Mouse (Mus musculus): ENCODE measurements around the gene Mgea5. TPM values are rescaled to one million over a fixed set of nuclear protein-coding genes. Genes with fewer than 3 reads are reported as not detected.

Gene Mgea5
- polyA plus RNA-seq, 1 experiment from 2014 or later: 76.5 TPM

DNA sequence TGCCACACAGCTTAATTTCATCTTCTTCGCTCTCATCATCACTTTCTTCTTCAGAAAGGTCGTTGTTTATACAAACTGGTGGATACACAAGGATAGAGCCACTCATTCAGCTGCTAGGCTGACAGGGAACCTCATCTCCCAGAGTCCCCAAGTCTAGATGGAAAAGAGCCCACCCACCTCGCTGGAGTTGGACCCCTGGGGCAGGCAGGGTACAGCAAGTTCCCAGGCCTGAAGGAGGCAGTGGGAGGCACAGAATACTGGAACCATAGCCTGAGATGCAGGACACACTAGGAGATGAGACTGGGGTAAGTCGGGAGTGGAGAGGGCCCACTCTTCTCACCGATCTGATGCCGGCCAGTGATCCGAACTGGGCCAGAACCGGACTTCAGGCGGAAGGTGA is 35.4 kb downstream of the Mgea5 start:
- H3K4me1 ChIP-seq (ENCODE audit: control insufficient read depth, insufficient read depth, low read length): peaks cover 17% of the 10 kb centered on the region
- no peak overlapping the region; the same call in 1 of the 2 replicates for H3K4me3 ChIP-seq (ENCODE audit: low read depth, low read length)
- H3K9me3 ChIP-seq (replicated peaks; ENCODE audit: control insufficient read depth, low read length, poor library complexity, severe bottlenecking): no peaks in the 10 kb centered on the region
- ATAC-seq: no peak
- no peak overlapping the region for H3K27ac ChIP-seq (ENCODE audit: low read length)
- no peak overlapping the region for H3K9ac ChIP-seq (ENCODE audit: low read depth, low read length)
- peak overlapping the region; percentile 96 for H3K4me2 ChIP-seq (ENCODE audit: low read length)
- H3K27me3 ChIP-seq (ENCODE audit: control insufficient read depth, insufficient read depth, low read depth, low read length): peaks cover 33% of the 10 kb centered on the region
- H3K36me3 ChIP-seq (ENCODE audit: control insufficient read depth, insufficient read depth, low read length): no peaks in the 10 kb centered on the region; the same call in 1 of the 2 replicates
- WGBS: 56% methylated on average over 9 of the region's 9 CpGs

DNA sequence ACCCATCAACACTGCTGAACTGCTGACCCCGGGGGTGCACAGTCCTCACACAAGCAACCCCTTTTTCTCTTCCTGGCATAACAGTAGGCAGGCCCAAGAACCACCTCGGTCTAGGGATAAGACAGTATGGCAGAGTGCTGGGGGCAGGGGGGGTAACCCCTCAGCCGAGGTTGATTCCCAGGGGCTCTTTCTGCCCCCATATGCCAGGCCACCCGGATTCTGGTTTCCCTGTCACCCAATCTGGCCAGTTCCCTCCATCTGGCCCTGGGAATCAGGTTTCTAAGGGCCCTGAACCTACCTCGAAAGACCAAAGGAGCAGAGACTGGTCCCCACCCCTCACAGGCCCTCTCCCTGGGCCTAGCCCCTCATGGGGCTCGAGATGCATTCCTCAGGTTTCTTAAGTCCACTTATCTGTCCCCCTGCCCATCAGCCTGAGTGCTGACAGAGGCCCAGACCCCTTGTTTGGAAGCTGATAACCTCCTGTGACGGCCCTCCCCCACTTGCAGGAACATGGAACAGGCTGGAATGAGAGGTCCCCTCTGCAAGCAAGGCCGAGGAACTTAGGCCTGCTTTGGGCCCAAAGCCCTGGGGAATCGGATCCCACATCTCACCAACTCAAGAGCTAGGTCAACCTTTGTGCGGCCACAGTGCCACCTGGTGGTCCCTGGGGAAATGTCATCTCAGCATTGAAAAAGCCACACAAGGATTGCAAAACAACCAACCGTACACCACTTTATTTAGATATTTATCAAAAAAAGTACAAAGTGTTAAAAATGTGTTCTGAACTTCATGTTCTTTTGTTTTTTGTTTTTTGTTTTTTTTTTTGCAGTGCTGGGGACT is 36.4 kb downstream of the Mgea5 start:
- Histone ChIP-seq H3K4me2 (ENCODE audit: low read length) (no peak overlapping the region), H3K4me3 (ENCODE audit: low read depth, low read length) (no peak overlapping the region), H3K27me3 (ENCODE audit: control insufficient read depth, insufficient read depth, low read depth, low read length) (peaks cover 33% of the 10 kb centered on the region), H3K27ac (ENCODE audit: low read length) (no peak overlapping the region), H3K36me3 (ENCODE audit: control insufficient read depth, insufficient read depth, low read length) (no peaks in the 10 kb centered on the region), H3K9ac (ENCODE audit: low read depth, low read length) (no peak overlapping the region), H3K4me1 (ENCODE audit: control insufficient read depth, insufficient read depth, low read length) (peaks cover 25% of the 10 kb centered on the region), H3K9me3 (replicated peaks; ENCODE audit: control insufficient read depth, low read length, poor library complexity, severe bottlenecking) (no peaks in the 10 kb centered on the region)
- ATAC-seq: no peak
- 36% methylated on average over 11 of the region's 11 CpGs for WGBS

DNA sequence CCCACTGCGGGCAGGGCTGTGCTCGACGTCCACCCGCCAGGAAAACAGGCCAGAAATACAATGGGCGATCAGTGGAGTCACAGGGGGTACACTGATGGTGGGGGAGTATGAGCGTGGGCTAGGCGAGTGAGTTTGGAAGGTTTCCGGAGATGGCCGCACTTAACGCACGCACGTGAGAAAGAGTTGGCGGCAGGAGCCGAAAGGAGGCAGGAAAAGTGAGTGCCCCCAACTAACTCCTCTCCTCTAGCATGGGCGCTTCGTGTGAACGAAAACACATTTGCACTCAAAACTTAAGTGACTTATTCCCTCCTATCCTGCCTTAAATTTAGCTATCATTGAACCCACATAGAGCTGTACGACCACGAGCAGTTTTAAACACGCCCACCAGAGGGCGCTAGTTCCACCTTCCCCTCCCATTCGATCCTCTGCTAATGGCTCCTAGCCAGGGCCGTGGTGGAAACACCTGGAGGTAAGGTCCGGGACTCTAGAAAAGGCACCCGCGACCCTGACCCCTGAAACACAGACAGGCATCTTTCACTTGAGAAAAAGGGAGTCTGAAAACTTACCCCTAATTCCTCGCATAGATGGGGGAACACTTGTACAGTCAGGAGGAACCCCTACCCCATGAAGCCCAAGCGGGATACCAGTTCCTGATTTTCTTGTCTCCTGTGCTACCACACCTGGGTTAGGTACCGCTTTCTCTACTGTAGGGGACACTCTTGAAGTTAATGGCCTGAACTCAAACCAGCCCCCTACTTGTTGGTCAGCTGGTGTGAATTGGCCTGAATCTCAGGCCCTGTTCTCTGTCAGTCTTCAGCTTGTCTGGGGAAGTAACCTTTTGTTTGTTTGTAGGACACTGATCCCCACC is 37.2 kb downstream of the Mgea5 start:
- no peak overlapping the region for H3K27ac ChIP-seq (ENCODE audit: low read length)
- peaks cover 26% of the 10 kb centered on the region for H3K4me1 ChIP-seq (ENCODE audit: control insufficient read depth, insufficient read depth, low read length)
- H3K4me2 ChIP-seq (ENCODE audit: low read length): no peak overlapping the region
- H3K4me3 ChIP-seq (ENCODE audit: low read depth, low read length): no peak overlapping the region
- no peaks in the 10 kb centered on the region for H3K9me3 ChIP-seq (replicated peaks; ENCODE audit: control insufficient read depth, low read length, poor library complexity, severe bottlenecking)
- WGBS: 10% methylated on average over 29 of the region's 29 CpGs
- no peaks in the 10 kb centered on the region for H3K36me3 ChIP-seq (ENCODE audit: control insufficient read depth, insufficient read depth, low read length)
- H3K9ac ChIP-seq (ENCODE audit: low read depth, low read length): no peak overlapping the region
- no peak for ATAC-seq
- H3K27me3 ChIP-seq (ENCODE audit: control insufficient read depth, insufficient read depth, low read depth, low read length): peaks cover 39% of the 10 kb centered on the region

DNA sequence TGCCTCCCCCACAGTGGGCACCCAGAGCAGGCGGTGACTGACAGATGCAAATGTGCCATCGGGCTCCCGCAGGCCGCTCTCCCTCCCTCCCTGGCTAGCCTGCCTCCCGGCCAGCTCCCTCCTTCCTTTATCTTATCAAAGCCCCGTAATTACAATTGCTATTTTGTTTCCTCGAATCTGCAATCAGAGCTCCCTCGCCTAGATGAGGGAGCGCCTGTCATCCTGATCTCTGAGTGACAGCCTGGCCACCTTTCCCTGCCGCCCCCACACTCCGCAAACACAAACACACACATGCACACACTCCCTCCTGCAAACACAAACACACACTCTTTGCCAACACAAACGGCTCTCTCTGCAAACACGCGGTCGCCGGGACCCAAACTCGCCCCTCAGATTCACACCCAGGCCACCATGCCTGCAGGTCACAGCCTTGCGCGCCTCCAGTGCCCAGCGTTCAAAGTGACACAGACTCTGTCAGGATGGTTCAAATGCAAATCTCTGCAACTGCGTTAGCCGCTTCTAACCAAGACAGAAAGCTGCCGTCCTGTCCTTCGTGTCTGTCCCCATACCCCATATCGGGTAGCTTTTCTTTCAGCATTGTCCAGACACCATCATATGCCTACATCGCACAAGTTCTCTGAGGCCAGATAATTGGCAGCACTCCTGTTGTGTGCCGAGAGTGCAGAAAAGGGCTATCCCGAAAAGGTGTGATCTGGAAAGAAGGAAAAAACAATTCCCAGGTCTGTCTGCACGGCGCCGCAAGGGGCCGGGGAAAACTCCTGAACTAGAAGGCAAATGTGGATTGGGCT is 38.1 kb downstream of the Mgea5 start:
- no peak overlapping the region for H3K4me3 ChIP-seq (ENCODE audit: low read depth, low read length)

DNA sequence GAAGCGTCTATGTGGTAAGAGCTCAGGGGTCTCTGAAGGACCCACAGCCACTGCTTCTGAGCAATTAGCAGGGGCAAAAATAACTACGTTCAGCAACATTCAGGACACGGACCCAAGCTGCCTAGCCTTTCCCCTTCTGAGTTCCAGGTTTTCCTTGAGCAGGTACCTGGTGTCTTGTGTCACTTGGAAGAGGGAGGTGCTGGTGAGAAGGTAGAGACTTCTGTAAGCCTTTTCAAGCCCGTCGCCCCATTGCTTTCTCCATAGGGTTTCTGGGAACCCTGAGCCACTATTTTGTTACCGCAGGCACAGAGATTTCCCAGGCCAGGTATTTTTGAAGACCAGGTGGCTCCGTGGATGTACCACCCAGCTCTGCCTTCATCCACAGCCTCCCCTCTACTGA is 40.0 kb downstream of the Mgea5 start:
- Histone ChIP-seq H3K4me3 (ENCODE audit: low read depth, low read length) (no peak overlapping the region), H3K27ac (ENCODE audit: low read length) (no peak overlapping the region), H3K9me3 (replicated peaks; ENCODE audit: control insufficient read depth, low read length, poor library complexity, severe bottlenecking) (no peaks in the 10 kb centered on the region), H3K4me2 (ENCODE audit: low read length) (no peak overlapping the region), H3K4me1 (ENCODE audit: control insufficient read depth, insufficient read depth, low read length) (peaks cover 19% of the 10 kb centered on the region), H3K36me3 (ENCODE audit: control insufficient read depth, insufficient read depth, low read length) (no peaks in the 10 kb centered on the region), H3K9ac (ENCODE audit: low read depth, low read length) (no peak overlapping the region), H3K27me3 (ENCODE audit: control insufficient read depth, insufficient read depth, low read depth, low read length) (peaks cover 58% of the 10 kb centered on the region)
- 23% methylated on average over 7 of the region's 7 CpGs for WGBS
- ATAC-seq: no peak

More for the DNA sequence above, 38.1 kb downstream of the Mgea5 start:
- ATAC-seq: no peak
- peaks cover 26% of the 10 kb centered on the region for H3K4me1 ChIP-seq (ENCODE audit: control insufficient read depth, insufficient read depth, low read length)
- H3K9me3 ChIP-seq (replicated peaks; ENCODE audit: control insufficient read depth, low read length, poor library complexity, severe bottlenecking): no peaks in the 10 kb centered on the region
- peaks cover 44% of the 10 kb centered on the region for H3K27me3 ChIP-seq (ENCODE audit: control insufficient read depth, insufficient read depth, low read depth, low read length)
- 3% methylated on average over 32 of the region's 32 CpGs for WGBS
- H3K4me2 ChIP-seq (ENCODE audit: low read length): no peak overlapping the region
- H3K27ac ChIP-seq (ENCODE audit: low read length): no peak overlapping the region
- H3K36me3 ChIP-seq (ENCODE audit: control insufficient read depth, insufficient read depth, low read length): no peaks in the 10 kb centered on the region
- no peak overlapping the region for H3K9ac ChIP-seq (ENCODE audit: low read depth, low read length)

DNA sequence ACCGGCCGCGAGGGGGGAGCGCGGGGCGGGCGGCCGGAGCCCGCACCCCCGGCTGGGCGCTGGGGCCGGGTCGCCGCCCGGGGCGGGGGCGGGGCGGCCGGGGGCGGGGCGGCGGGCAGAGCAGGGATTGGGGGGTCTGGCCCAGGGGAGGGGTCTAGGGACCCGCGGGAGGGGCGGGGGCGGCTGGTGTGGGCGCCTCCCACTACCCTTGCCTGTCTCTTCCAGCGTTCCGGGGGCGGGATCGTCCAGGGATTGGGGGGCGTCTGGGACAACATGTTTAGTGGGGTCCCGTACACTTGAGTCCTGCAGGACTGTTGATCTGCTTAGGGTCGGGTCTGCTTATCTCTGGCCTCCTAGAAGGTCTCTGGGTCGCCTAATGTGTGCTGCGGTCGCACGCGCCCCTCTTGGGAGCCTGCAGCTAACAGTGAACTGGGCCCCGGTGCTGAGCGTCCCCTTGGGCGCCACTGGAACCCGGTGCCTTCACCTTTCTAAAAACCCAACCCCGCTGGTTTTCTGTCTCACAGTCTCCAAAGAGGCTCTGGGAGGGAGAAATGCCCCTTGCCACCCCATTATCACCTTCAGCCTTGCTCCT is 40.6 kb downstream of the Mgea5 start:
- 1% methylated on average over 22 of the region's 44 CpGs for WGBS
- Histone ChIP-seq H3K4me3 (ENCODE audit: low read depth, low read length) (peak overlapping the region; percentile 38), H3K27ac (ENCODE audit: low read length) (no peak overlapping the region), H3K36me3 (ENCODE audit: control insufficient read depth, insufficient read depth, low read length) (no peaks in the 10 kb centered on the region), H3K27me3 (ENCODE audit: control insufficient read depth, insufficient read depth, low read depth, low read length) (peaks cover 63% of the 10 kb centered on the region), H3K9me3 (replicated peaks; ENCODE audit: control insufficient read depth, low read length, poor library complexity, severe bottlenecking) (no peaks in the 10 kb centered on the region), H3K9ac (ENCODE audit: low read depth, low read length) (peak overlapping the region; percentile 43; the same call in 1 of the 2 replicates), H3K4me2 (ENCODE audit: low read length) (peak overlapping the region; percentile 66), H3K4me1 (ENCODE audit: control insufficient read depth, insufficient read depth, low read length) (peaks cover 13% of the 10 kb centered on the region)
- ATAC-seq: no peak

DNA sequence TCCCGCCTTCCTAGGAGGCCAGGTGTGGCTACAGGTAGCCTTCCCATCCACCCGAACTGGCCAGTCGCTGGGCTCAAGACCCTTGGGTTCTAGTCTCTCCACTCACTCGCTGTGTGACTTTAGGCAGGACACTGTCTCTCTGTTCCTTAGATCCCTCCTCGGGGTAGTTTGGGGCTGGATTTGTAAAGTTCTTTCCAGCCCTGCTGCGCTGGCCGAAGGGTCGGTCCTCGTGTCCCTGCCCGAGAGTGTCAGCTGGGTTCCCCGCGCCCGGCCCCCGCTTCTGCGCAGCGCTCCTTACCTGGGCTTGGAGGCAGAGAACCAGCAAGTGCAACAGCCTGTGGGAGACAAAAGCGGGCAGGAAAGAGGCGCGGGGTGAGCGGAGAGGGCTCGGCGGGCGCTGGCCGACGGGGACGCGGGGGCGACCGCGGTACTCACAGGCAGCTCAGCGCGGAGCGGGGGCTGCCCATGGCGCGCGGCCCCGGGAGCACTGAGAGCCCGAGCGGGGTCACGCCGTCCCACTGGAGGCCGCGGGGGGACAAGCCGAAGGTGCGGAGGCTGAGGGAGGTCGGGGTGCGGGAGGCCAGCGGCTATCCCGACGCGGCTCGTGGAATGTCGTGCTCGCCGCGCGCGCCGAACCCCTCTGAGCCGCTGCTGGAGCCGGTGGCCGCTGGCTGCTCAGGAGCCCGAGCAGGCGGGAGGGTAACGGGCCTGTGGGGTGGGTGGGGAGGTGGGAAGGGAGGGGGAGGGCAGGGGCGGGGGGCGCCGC is 41.2 kb downstream of the Mgea5 start, which contains the start of gene Fgf8:
TSS of gene Fgf8 (minus strand) at position 698 of the 766 bp plus-strand sequence.
- no peaks in the 10 kb centered on the region for H3K36me3 ChIP-seq (ENCODE audit: control insufficient read depth, insufficient read depth, low read length)
- H3K4me2 ChIP-seq (ENCODE audit: low read length): peak within 1 kb of the TSS; percentile 66
- WGBS: under 1% methylated on average over 52 of the region's 68 CpGs
- peaks cover 70% of the 10 kb centered on the region for H3K27me3 ChIP-seq (ENCODE audit: control insufficient read depth, insufficient read depth, low read depth, low read length)
- H3K9ac ChIP-seq (ENCODE audit: low read depth, low read length): peak within 1 kb of the TSS; percentile 43
- peaks cover 12% of the 10 kb centered on the region for H3K4me1 ChIP-seq (ENCODE audit: control insufficient read depth, insufficient read depth, low read length)
- H3K9me3 ChIP-seq (replicated peaks; ENCODE audit: control insufficient read depth, low read length, poor library complexity, severe bottlenecking): no peaks in the 10 kb centered on the region
- H3K4me3 ChIP-seq (ENCODE audit: low read depth, low read length): peak within 1 kb of the TSS; percentile 38
- ATAC-seq: no peak
- no peak within 1 kb of the TSS for H3K27ac ChIP-seq (ENCODE audit: low read length)

All from midbrain, embryonic 16.5 days (tissue).